Mouse (Mus musculus) kidney, adult 8-10 months (tissue): ENCODE results near the gene Tasp1.
"Not testable (repeated sequence)": the region's sequence is repeated elsewhere in the genome, so short reads cannot be mapped to it uniquely, and the experiment has no call there.

ENCODE experiments used
- DNase-seq, 2 experiments: peaks; one replicate each; pipeline ENCODE4 v3.0.0; 2022

Gene Tasp1

DNA sequence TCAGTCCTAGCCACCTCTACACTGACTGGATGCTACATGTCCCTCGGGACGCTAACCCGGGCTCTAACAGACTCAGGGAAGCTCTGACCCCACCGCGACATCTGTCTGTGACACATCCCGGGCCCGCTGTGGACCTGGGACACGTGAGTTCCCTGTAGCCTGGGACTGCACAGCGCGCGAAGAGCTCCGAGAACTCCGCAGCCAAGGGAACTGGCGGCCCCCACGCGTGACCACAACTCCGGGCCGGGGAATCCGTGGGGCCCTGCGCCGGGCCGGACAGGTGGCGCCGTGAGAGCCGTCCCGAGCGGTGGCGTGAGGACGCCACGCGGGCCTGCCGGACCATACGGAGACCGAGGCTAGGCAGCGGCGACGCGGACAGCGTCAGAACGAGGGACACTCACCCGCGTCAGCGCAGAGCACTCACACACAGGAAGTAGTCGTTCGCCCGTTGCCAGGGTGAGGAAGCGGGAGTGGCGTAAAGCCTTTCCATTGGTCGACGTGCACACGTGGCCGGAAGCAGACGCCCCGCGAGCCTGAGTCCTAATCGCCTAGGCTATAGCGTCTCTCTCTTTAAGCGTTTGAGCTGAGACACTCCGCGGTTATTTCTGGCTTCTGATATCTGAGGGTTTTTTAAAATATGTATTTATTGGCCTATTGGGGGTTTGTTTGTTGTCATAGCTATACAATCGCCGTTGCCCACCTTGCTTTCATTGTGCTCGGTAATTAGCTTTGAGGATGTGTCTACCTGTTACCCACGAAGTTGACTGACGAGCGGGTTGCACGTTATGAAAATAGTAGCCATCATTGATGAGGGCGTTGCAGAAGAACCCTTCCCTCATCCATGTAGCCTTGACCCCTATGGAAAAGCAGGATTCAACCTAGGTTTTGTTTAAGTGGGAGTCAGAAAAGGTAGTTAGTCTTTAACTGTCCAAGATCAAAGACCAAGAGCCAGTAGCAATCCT lies at the start of gene Tasp1:
Gene Tasp1, minus strand, starts transcription at position 453 of the 962 bp plus-strand sequence.
- peak; percentile 93 for DNase-seq

DNA sequence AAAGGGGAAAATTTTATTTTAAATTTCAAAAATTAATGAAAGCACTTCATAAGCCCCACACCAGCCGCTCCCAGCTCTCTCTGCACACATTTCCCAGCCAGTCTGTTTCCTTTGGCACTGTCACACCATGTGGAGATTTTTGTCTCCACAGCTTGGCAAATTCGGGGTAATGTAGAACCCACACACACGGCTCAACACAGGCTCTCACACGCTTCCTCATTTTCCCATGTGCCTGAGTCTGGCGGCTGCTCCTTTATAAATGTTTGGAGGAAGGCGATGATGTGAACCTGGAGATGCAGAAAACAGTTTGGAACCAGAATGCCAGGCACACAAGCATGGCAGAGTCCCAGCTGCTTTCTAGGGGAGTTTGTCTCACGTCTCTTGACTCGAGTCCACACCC lies 47.2 kb upstream of the Tasp1 start:
- no peak for DNase-seq

DNA sequence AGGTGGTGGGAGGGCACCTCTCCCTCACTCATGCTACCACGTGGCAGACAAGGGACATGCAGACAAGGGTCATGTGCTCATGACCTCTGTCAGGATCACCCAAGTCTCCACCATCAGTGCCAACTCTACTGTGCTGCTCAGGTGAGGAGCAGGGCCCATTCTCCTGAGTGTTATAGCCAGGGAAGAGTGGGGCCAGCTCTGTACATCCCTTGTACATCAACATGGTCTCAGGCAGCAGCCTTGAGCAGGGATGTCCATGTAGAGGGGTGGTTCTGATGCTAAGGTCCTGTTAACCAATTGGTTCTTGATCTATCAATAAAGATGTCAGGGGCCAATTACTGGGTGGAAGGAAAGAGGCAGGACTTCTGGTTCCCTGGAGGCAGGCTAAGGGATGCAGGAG lies 42.3 kb upstream of the Tasp1 start:
- no peak for DNase-seq

DNA sequence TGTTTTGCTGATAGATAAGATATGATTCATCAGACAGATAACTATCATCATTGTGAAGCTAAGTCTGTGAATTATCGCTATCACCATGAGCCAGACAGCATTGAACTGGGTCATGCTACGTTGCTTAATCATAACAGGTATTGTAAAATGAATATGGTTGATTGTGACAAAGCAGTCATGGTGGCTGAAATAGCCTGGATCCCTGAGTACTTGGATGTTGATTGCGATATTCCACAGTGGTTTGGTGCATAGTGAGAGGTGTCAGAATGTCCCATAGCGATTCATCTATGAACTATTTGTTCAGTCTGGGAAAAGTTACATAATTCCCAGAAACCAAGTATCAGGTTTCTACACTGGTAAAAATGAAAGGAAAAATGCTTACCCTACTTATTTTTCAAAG lies 41.0 kb upstream of the Tasp1 start:
- DNase-seq: no peak

DNA sequence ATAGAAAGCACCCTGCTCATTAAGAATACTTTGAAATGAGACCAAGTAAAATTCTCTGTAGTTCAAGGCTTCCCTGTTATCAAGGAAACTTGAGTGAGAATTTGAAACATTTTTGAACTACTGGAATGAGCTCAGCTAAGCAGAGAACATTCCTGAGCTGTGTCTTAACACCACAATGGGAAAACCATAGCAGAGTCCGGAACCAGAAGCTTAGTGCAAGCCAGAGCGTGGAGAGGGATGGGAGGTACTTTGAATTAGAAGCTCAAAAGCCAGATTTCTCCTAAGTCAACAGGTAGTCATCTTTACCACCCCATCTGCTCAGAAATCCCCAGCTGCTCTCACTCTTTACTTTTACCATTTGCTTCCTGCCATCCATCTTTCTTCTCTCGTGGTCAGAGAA lies 38.3 kb upstream of the Tasp1 start:
- DNase-seq: no peak

DNA sequence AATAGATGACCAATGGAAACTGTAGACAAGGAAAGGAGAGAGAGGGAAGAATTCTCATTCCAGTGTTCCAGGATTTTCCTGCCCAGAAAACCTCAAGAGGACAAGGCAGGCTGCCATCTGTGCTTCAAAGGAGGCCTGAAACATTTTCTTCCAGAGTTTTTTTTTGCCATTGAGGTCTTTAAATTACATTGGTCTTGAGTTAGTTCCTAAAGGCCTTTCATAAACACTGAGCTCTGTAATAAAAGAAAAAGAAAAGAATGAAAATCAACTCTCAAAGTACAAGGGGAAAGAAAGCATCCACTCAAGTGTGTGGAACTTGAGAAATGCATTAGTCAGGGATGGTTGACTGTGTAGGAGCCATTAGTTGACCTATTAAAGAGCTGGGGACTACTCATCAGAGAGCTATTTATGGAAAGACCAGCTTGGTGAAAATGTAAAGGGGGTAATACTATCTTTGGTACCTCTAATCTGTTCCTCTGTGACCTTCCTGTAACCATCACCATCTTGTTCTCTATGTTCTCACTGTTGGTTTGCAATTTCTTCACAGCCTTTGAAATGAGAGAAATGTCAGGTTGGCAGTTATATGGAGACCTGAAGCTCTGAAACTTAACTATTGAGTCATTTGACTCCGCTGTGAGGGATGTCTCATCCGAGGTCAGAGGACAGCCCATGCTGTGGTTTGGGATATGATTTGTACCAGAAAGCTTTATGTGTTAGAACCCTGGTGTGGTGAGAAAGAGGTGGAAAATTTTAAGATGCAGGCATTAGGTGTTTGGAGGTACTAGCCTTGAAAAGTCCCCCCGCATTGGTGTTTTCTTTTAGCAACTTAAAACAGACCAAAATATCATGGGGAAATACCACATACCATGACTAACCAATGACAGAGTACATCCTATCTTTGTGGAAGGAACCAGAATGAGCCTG lies 34.2 kb upstream of the Tasp1 start:
- DNase-seq: no peak

DNA sequence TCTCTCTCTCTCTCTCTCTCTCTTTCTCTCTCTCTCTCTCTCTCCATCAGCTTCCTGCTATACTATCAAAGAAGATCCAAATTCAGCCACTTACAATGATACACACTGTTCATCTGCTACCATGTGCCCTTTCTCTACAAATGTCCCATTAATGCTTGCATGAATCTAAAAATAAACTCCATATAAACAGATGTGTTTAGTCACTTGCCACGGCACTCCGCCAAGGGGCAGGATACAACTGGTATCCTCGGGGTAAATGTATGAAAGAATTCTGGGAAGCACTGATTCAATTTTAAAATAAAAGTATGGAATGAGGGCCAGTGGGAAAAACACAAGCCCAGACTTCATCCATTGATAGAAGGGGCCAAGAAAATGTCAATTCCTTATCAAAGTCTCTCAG lies 33.4 kb upstream of the Tasp1 start:
- no peak for DNase-seq

GRCm38 (mm10) chr2:140097131-140097591 lies 30.6 kb upstream of the Tasp1 start:
- no peak for DNase-seq

DNA sequence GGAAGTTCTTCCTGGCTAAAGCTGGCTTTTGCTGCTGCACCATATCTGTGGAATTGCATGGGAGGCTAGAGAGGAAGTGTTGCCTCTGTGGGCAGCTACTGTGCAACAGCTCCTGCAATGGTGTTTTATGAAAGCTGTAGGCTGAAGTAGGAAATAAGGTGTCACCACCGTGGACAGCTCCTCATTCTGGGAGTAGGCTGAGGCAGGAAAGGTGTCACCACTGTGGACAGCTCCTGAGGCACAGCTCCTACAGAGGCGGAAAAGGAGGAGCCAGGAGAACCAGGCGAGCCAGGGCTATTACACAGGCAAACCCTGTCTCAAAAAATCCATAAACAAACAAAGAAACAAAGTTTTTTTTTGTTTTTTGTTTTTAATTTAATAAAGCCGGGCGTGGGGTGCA lies 29.4 kb upstream of the Tasp1 start:
- DNase-seq: no peak

DNA sequence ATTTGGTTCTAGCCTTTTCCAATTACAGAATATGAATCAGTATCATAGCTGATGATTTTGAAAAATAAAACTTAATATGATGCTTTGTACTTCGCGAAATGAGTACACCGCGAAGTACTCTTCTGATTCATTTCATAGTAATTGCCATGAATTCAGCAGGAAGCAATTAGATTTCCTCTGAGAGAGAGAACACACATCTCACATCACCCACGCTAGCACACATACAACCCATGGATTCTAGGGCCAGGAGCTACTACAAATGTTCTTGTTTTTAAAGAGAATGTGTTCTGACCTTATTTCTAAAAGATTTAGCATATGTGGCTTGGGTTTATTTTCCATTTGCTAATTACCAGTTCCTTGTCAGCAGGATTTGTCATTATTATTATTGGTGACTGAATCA lies 26.8 kb upstream of the Tasp1 start:
- DNase-seq: no peak

- no peak for DNase-seq
Measured at GRCm38 (mm10) chr2:140084245-140084644, 17.6 kb upstream of the Tasp1 start.

DNA sequence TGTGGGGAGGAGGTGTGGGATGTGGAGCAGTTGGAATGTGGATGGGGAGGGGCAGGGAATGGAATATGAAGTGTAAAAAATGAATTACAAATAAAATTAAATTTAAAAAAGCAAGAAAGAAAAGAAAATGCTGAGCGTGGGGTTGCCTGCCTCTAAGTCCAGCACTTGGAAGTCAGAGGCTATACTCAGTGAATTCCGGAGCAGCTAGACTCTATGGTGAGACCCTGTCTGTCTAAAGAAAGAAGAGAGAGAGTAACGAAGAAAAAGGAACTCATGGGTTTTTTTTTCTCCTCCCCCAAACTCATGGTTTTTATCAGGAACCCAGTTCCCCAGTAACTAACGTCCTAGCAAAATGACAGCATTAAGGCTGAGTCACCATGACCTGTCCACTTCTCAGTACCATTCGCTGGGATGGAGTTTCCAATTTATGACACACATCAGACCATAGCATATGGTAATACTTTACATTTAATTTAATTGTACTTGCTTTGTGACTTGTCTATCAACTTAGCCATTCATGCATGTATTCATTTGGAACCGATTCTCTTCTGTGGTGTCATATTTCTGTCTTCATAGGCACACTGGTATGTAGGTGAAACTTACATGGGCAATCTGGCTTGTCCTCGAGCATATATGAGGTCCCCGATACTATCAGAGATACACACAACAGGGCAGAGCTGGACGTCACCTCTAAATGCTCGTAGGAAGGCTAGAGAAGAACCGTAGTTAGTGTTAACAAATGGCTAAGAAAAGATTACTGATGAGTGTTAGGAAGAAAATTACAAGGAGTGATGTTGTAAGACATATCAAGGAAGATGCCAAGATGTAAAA lies 14.4 kb upstream of the Tasp1 start:
- no peak for DNase-seq

GRCm38 (mm10) chr2:140079284-140079683 lies 12.7 kb upstream of the Tasp1 start:
- not testable (repeated sequence) for DNase-seq

- peak; percentile 56 to 72 for DNase-seq
Measured at GRCm38 (mm10) chr2:140078600-140079280, 12.1 kb upstream of the Tasp1 start.

DNA sequence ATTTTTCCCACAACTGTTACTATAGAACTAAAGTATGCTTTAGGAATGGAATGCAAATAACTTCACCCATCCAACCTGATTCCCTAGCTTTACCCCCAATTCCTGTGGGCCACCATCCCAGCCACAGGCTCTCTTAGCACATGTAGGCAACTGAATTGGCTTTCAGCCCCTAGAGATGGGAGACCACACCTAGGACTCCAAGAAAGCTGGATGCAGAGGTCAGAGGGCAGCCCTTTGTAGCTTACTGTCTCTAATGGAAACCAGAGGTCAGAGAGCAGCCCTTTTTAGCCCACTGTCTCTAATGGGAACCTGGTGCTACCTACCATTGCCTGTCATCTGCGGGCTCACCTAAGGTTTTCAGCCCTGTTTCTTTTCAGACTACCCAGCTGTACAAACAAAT lies 10.9 kb upstream of the Tasp1 start:
- DNase-seq: no peak

DNA sequence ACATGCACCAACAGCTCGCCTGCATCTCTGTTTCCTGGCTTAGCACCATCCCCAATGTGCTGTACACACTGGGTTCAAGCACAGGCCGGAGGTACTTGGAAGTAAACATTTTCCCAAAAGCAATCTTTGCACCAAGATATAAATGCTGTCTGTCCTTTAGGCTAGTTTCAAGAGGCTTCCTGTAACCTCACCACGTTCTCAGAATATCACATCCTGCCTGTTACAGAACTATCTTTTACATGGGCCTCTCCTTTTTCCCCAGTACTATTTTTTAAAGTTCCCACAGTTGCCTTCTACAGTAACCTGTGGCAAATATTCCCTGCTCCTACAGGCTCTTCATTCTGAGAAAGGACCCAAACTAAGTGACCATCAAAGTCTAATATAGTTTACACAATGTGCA lies 8.5 kb upstream of the Tasp1 start:
- DNase-seq: no peak

DNA sequence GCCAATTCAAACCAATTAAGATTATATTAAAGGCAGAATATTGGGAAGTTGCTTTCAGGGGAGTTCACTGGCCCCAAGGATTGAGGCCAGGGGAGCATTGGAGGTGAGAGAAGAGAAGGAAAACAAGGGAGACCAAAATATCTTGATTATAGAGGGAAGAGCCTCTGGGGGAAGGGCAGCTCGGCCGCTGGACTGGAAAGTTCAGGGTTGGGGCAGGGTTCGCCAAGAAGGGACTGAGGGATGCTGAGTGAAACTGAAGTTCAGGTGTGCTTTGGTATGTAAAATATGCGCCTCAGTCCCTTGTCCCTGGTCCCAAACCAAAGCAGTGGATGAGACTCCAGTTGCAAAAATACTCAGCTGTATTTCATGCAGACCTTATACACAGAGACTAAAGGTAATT lies 911 bp upstream of the Tasp1 start:
- DNase-seq: peak; percentile 9 to 33

- no peak for DNase-seq
Measured at GRCm38 (mm10) chr2:140065676-140066075, 929 bp downstream of the Tasp1 start.

DNA sequence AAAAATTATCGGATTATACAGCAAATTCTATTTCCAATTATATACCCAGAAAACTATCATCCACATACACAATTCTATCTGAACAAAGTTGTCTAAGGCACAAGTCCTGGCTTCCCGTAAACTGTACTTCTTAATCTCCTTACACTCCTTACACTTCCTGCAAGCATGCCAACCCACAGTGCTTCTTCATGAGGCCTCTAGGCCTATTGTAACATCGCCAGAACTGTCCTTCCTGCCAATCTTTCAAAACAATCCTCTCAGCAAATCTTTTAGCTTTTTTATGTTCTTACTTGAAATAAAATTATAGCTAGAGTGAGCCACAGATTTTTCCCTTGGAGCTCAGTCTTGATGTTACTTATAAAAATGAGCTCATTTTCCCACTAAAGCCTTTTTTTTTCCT lies 5.1 kb downstream of the Tasp1 start:
- DNase-seq: no peak

DNA sequence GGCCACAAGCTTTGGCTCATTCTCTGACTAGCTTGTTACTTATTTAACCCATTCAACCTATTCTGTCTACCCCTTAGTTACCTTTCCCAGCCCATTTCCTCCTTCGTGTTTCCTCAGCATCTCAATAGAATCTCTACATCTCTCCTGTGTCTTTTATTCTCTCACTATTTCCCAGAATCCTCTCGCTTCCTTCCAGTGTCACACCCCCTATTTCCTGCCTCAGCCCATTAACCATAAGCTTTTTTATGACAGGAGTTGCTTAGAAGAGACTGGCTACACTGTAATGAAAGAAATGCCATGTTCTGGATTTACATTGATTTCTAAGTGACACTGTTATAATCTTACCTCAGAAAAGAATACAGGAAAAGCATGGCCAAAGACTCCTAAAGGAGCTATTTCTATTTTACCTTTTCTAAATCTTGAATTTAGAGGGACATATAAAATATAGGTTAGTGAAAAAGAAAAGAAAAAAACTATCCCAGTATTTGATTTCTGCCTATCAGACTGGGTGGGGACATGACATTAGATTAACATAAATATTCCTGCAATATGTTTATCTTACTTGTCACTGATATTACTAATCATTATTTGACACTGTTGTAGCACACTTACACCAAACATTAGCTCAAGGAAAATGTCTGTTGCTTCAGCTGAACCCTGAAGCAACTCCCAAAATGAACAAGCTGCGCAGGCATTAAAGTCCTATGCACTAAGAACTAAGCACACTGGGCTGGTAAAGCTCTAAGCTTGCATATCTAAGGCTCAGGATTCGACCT lies 6.3 kb downstream of the Tasp1 start:
- no peak for DNase-seq

DNA sequence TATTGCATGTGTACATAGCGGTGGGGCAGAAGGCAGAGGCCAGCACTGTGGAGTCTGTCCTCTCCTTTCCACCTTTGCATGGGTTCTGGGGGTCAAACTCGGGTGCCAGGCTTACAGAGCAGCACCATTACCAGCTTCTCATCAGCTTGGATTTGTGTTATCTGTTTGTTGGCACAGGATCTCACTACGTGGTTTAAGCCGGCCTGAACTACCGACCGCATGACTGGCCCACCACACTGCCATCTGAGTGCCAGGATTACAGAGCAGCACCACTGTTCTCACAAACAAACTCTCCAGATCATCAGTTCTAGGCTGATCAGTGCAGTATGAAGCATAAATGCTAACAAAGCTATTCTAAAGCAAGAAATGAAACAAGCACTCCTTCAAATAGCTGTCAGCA lies 8.5 kb downstream of the Tasp1 start:
- no peak for DNase-seq
